Mouse (Mus musculus) right cerebral cortex, adult 2 months (tissue): ENCODE measurements at regions not wholly inside any gene's neighbourhood (a gene's known extent, or its start where the extent isn't known, plus 50 kb on each side); places are given as distances from the start of the nearest gene placed in this dataset.

Experiments used
- DNase-seq, 2 experiments: peaks; one replicate each; pipeline ENCODE4 v3.0.0; 2021 to 2022; ENCODE audit warnings: low spot score in 2 of 2

DNA sequence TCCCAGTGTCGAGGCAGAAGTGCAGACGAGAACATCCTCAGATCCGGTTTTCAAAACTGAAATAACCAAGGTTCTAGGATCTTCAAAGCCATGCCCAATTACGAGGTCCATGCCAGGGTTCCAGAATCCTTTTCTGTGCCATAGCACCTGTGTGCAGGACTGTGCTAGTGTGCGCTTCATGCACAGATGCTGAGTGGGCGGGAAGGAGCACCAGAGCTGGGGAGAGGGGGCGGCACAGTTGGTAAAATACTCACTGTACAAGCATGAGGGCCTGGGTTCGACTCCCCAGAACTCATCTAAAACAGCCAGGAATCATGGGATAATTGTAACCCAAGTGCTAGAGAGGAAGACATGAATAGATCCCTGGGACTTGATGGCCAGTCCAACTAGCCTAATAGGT, 108.4 kb upstream of the Dio3 start:
- peak; percentile 27 to 32 for DNase-seq

DNA sequence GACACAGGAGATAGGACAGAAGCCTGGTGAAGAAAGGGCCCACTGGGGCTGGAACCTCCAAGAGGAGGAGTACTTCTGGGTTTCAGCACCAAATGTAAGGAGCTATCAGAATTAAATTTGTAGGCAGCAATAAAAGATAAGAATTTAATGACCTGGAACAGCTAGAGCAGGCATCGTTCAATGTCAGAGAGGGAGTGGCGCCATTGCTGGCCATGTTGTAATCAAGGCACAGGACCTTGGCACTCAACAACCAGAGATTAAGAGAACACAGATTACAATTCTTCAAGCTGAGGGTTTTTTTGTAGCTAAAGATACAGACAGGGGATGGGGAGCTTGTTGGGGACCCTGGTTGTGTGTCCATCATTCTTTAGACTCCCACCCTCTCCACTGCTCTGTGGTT, 101.0 kb upstream of the Dio3 start:
- DNase-seq, result no peak

DNA sequence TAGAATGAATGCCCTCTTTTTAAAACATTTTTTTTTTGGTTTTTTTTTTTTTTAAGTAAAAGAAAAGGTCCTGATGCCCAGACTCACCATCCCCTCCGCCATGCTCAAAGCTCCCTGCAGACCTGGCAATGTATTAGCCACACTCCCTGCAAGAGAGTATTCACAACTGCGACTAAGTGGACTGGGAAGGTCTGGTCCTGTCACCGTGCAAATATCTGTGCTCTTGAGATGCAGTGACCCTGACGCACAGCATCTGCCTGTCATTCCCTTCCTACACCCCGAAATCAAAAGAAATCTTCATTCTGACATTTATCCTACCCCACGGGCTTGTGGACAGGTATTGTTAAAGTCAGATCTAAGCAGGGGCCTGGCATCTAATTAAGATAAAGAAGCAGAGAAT, 95.4 kb upstream of the Dio3 start:
- no peak for DNase-seq

DNA sequence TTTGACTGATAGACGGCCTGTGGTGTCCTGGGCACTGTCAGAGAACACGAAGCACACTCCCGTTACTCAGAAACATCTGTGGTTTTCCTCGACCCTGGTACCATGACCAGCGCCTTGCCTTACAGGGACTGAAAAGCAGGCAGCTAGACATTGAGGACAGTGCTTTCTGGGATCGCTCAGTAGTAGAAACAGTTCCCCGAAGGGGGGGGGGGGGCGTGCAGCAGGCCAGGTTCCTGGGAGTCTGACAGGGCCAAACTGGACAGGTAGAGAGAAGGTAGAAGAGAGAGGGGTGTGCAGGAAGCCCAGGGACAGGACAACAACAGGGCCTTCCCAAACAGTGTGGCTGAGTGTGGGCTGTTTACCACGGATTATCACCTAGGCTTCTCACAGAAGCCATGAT, 93.5 kb upstream of the Dio3 start:
- DNase-seq, result no peak

DNA sequence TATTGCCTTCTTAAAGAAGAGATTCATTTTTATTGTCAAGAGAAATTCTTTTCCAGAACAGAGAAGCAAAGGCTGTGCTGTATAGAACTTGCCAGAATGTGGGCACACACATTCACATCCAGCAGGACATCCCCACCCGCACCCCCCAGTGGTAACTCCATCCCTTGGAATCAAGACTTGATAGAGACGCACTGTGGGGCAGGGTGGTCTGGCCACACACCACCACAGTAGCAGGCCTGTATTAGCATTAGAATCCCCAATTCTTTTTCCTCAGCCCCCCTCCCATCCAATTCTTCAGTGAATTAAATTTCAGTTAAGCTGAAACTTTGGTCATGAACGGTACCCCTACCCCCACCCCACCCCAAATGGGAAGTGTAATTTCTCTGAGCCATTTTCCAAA, 92.5 kb upstream of the Dio3 start:
- DNase-seq, result no peak

DNA sequence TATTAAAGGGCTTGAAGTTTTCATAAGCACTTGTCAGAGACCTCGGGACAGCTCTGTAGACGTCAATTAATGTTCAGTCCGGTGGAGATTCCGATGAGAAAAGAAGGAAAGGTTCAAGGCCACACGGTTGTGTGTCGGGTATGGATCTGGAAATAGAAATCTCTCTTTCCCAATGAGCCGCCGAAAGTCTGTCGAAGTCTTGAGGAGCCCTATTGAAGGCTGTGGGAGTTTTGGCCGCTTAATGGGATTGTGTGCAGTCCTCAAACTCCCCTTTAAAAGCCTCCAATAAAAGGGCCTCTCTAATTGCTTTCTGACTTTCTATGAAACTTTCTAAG, 92.0 kb upstream of the Dio3 start:
- no peak for DNase-seq

DNA sequence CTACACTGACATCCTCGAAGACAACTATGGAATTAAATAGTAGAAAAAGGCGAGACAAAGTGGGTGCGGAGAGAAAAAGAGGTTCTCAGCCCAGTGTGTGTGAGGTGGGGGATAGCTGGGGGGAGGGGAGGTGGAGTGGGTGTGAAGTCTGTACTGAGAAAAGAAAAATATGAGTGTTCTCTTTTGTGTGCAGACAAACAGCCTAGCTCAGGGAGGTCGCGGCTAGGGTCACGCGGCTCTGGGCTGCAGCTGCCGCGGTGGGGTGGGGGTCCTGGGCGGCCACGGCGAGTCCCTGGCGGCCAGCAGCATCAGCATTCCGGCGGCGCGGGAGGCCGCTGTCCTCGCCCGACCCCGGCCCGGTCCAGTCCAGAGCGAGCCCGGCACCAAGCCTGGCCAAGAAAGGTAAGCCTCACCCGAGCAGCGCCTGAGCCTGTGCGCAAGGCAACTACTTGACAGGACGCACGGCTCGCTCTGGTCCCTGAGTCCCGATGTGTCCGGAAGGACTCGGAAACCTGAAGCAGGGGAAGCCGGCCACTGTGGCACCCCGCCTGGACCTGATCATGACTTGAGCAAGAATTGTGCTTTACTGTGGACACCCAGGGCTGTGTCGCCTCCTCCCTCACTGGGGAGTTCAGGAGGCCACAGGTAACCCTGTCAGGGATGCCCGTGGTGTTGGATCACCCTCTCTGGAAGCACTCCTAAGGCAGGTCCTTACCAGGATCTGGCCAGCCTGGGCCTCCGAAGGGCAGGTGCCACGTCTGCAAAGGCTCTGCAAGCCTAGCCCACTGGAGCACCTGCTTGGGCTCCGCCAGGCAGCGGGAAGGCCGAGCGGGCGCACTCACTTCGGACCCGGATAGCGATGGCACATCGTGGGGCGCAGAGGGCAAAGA, 91.4 kb upstream of the Dio3 start:
- DNase-seq, result no peak

DNA sequence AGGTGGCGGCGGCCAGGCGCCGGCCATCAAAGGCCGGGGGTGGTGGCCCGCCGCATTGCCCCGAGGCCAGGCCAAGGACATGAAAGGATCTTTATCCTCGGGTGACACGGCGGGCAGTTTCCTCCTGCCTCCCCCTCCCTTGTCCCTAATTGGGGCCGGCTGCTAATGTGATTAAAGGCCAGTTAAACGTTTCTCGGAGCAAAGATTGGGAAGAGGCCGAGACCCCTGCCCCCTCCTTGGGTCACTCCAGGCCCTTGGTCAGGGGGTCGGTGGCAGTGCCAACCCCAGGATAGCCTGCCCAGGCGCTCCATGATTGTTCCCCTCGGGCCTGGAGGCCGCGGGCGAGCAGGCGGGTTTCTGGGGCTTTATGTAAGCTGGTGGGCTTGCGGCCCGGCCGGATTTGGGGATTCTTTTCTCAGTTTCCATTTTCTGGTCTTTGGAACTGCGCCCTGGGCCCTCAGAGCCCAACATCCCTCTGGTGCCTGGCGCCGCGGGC, 90.7 kb upstream of the Dio3 start:
- no peak for DNase-seq

DNA sequence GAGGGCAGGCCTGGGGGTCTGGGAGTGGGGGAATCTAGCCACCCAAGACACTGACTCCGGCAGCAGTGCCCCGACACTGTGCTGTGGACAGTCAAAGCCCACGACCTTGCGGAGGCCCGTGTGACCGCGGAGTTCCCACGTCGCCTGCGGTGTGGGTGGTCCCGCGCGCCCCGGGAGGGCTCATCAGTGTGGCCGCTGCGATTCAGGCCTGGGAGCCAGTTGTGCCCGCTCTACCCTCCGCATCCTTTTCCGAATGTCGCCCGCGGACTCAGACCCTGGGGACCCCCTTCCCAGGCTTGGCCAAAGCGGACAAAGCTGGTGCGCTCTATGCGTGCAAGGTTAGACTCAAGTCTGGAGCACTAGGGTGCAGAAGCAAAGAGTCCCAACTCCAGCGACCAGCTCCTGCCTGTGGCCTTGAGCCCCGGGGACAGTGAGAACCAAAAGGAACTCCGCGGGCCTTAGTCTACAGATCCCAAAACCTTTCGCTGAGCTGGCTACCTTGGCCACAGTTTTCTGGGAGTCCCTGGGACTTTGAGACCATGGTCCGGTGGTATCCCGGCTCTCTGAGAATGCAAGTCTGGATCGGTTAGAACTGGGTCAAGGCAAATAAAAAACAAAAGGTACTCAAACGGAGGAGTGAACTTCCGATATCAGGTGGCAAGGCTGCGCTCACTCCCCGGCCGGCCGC, 90.1 kb upstream of the Dio3 start:
- DNase-seq, result no peak

DNA sequence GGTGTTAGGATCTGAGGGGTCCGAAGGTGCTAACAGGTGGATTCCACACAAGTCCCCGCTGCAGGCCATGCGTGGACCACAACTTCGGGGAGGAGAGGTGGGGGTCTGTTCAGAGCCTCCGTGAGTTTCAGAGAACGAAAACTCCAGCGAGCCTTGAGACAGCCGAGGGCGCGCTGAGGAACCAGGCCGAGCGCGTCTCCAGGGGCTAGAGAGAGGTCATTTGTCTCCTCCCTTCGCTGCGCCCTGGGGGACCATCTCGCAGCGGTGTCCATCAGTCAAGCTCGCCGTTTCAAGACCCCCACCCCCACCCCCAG, 89.6 kb upstream of the Dio3 start:
- DNase-seq, result no peak

DNA sequence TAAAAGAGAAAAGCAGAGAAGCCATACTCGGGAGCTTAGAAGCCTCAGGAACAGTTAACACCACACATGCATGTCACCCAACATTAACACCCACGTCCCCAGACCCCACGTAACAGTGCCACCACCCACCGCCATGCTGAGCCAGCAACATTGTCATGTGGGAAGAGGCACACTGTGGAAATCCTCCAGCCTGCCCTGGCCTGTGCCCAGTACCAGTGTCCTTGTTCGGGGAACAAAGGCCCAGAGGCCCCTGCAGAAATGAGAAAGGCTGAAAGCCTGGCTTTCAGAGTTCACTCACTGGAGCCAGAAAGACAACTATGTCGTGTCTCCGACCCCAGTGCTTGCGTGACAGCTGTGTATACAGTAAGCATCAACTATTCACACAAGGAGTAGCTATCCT, 86.7 kb upstream of the Dio3 start:
- no peak for DNase-seq

DNA sequence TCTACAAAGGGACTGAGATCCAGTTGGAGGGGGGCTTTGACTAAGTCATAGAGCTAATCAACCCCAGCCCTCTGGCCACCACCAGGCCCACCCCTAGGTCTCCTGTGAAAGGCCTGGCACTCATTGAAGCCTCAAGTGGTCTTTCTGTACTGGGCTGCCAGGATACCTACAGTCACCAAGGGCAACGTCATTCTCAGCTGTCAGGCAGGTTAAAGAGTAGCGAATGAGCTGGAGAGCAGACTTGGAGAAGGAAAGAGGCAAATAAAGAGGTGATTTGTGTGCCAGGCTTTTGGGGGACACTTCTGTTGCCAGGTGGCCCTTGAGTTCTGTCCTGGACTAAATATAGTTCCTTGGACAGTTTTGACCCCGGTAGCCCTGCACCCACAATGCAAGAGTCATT, 81.5 kb upstream of the Dio3 start:
- DNase-seq, result no peak

DNA sequence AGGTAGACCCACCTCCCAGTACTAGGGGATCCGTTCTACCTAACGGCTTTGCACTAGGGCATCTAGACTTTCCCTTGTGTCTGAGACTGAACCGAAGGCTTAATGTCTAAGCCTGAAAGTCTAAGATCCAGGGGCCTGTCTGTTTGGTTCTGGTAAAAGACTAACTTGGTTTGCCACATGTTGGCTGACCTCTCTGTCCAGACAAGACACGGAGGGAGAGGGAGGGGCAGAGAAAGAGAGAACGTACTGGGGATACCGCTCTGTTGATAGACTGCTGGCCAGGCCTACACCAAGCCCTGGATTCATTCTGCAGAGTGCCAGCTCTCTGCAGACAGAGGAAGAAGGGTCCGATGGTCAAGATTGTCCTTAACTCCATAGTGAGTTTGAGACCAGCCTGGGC, 78.4 kb upstream of the Dio3 start:
- DNase-seq, result no peak

DNA sequence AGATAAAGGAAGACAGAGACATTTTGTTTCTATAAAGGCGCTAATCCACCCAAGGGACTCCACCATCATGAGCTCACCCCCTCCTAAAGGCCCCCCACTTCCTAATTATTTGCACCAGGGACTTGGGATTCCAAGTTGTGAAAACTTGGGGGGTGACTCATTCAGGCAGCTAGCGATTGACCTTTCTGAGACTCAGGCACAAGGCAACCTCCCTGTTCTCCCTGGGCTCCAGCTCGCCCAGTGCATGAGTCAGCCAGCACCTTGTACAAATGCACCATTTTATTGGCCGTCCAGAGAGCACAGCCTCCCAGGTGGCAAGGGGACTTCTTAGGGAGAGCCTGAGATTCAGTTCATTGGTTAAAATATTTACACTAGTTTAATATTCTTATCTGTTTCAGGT, 78.0 kb upstream of the Dio3 start:
- DNase-seq, result no peak

DNA sequence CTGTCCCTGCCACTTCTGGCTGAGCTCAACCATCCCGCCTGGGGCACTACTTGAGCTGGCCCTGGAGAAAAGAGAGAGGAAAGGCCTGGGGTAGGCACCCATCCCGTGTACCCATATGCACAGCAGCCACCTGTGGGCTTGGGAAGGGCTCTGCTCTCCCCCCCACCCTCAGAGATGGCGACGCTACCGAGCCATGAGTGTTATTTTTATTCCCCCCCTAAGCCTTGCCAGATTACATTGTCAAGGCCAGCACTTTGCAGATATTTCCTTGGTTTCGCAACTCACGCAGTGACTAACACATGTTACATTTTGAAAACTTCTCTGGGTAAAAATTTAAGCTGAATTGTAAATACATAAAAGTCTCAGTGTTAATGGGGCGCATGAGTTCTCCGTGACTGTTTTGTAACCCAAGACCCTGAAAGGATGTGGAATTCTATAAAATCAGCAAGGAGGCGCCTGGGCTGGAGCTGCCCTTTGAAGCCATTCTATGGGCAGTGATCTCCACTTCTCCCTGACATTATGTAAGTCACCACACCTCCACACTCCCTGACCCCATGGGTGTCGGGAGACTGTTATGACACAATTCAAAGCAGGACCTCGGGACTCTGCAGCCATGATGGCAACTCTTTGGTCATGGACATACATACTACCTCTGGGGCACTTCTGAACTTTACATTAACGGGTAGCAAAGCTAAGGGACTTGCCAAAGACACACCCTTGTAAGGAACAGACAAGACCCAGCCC, 75.4 kb upstream of the Dio3 start:
- DNase-seq, result no peak

DNA sequence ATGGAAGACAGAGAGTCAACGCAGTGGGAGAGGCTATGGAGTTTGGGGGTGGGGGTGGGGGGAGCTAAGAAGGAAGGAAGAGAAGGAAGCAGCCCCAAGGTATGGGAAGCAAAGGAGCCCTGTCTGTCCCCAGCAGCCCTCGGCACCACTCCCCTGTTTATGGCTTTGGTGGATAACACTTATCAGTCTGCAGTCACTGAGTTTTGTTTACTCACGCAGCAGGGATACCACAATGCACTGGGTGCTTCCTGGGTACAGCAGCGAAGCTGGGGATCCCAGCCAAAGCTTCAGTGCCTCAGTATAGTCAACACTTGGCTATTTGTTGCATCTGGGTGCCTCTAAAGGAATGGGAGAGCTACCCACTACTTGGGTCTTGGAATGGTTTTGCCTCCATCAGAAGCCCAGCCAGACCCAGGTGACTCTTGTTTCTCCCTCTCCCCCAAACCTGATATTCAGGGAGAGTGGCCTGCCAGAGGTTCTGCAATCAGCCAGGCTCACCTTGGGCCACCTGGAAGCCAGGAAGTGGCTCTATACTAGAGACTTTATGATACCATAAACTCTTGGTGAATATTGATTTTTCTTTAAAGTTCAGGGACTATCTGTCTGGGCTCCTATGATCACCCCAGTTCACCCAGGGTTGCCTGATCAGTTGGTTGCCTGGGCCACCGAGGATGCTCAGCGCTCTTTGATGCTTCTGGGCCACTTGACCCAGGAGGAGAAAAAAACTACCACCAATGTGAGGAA, 74.5 kb upstream of the Dio3 start:
- no peak for DNase-seq

DNA sequence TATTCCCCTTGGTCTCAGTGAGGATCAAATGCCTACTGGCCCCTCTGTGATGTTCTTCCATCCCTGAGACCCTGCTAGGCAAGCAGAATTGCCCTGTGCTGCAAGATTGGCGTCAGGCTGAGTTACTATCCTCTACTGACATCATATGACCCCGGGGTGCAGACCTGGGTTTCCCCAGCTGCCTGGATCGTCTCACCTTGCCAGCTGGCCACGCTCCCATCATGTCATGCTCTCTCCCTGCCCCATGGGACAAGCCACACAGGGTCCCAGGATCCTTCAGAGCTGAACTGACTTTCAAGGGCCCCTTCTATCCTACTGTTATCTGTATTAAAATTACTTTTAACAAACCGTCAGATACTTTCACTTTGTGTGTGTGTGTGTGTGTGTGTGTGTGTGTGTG, 72.6 kb upstream of the Dio3 start:
- DNase-seq, result no peak

DNA sequence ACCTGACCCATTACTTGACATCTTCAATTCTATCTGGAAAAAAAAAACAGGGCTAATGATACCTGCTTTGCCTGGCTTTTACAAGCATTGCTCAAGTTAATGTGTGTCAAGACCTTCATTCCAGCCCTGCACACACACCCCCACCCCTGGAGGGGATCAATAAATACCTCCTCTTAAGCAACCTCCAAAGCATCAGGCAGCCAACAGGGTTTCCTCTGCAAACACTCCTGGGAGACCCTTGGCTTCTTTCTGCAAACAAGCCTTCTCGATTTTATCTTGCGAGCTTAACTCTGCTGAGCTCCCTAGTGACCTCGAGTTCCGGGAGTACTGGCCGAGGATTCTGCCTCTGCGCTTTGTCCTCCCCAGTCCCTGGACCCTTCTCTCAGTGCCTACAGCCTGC, 72.1 kb upstream of the Dio3 start:
- no peak for DNase-seq

DNA sequence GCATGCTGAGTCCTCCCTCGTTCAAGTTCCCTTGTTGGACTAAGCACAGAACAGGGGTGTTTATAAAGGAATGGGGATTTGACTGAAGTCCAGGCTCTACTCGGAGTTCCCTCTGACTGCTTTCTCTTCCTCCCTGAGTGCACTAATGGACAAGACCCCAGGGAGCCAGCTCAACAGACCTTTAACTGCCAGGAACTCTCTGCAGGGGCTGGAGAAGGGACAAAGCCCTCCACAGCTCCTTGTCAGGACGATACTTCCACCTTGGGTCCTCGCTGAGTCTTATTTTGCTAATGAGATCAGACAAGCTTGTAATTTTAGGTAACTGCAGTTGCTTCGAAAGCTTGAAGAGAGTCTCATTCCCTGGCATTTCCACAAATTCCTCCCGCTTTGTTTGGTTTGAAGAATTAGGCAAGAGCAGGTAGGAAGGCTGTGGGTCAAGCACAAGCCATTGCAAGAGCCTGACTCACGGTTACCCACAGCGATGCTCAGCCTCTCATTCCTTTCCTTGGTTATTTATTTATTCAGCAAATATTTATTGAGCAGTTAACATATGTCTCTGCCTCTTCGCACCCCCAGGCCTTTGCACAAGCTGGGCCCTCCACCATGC, 71.5 kb upstream of the Dio3 start:
- DNase-seq, result no peak

DNA sequence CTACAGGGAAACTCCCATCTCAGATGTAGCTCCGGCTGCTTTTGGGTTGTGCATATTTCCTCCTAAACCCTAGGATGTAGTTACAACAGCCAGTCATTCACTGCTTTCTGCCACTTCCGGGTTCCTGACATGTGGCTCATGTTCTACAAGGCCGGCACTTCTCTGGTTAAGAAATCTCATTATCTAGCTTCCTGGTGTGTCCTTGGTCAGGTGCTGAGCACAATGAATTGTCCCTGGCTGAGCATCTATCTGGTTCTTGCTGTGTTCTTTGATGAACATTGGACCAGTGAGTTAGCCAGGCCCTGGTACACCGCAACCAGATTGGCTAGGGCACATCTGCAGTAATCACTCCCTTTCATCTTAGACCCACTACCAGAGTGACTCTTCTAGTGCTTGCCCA, 66.2 kb upstream of the Dio3 start:
- no peak for DNase-seq

DNA sequence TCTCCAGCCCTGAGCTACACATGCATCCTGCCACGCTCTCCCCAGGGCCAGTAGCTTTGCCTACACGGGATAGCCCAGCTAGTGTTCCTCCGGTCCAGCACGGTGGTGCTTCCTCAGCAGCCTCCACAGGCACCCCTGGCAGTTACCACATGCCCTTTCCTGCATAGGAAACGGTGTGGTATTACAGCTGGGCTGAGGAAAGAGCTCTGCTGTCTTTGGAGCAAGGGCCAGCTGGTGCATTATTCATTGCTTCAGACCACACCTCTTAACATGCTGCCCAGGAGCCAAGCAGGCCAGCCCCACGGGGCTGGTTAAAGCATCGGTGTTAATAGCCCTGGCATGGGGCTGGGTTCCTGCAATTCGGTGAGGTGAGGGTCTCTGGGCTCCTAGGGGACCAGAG, 64.0 kb upstream of the Dio3 start:
- no peak for DNase-seq

DNA sequence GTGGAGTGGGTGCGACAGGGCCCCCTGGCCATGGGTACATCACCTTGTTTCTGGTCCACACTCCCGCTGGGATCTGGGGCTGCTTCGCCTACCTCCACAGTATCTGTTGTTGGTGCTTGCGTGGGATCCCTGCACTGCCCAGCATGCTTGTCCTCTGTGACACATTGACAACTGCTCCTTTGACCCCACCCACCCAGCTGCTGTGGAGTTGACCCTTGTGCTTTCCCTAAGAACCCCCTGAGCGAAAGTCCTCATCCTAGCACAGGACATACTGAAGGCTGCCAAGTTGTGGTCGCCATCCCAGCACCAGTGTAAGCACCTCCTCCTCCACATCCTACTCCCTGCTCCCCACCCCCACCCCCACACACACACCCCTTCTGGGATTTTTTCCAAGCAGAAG, 63.6 kb upstream of the Dio3 start:
- DNase-seq, result no peak
